Mouse (Mus musculus): ENCODE measurements around the gene Ccnb2.

- TF ChIP-seq GATA1 (IDR thresholded peaks at IDR 0.05; ENCODE audit: borderline replicate concordance, low read length) (no peak), FLI1 (IDR thresholded peaks at IDR 0.05; ENCODE audit: low read length) (no peak)
Measured at GRCm38 (mm10) chr9:70383750-70384149, 37.6 kb downstream of the Ccnb2 start.

All from megakaryocyte, embryonic 14.5 days (primary cell).